ENCODE assay signal across 10 mouse cellular contexts in the genomic region with DNA sequence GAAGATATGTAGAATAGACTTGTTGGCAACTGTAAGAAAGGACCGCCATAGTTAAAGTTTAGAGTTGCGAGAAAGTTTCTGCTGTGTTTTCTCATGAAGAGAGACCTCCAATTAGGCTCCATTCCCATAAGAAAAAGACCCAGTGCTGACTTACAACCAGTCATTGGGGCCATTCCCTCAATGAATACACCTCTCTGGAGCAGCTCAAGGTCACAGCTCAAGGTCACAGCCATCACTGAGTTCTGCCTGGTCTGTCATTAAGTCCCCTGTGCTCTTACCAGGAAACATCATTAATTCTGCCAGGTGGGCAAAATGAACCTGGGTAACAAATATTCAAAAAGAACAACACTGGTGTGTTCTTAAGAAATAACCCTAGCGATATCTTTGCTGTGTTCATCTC.
DNase-seq lines count a peak whose midpoint lies in the region; ATAC-seq and TF ChIP-seq lines count a peak whose summit lies in the region.
"Had no signal": no experiment of that assay in that cellular context is flagged by ENCODE, and none has a peak within 500 bp of the region (broad histone marks: within the 10 kb centered on the region; RNA-seq: fewer than 3 reads in every experiment).

No protein-coding gene starts in this region.

- H3K9me3 ChIP-seq in hindbrain, embryonic 12.5 days (replicated peaks), result no peaks in the 10 kb centered on the region
- no peaks in the 10 kb centered on the region for H3K9me3 ChIP-seq in hindbrain, embryonic 14.5 days (ENCODE audit: control insufficient read depth, low read length)
- no peaks in the 10 kb centered on the region; the same call in 1 of the 2 replicates for H3K9me3 ChIP-seq in midbrain, embryonic 13.5 days
- no peaks in the 10 kb centered on the region for H3K9me3 ChIP-seq in midbrain, postnatal 0 days (ENCODE audit: low read length)

- DNase-seq in adrenal gland, postnatal 10 days, result peak; percentile 20
- DNase-seq in adrenal gland, postnatal 36 days, result no peak
- no peak for DNase-seq in hindbrain, embryonic 14.5 days (ENCODE audit: low spot score)
- no peak for DNase-seq in midbrain, postnatal 0 days (ENCODE audit: low spot score)
- DNase-seq in left cerebral cortex, adult 18-20 months (ENCODE audit: low spot score in 2 of 2), result no peak
- no peak for DNase-seq in urinary bladder, adult 2 months (ENCODE audit: low spot score)
- DNase-seq: lung, adult 2 months; right cerebral cortex, adult 18-20 months had no signal

- H3K4me1 ChIP-seq in hindbrain, embryonic 12.5 days, result peaks cover 31% of the 10 kb centered on the region
- peaks cover 22% of the 10 kb centered on the region for H3K4me1 ChIP-seq in hindbrain, embryonic 14.5 days (replicated peaks; ENCODE audit: control insufficient read depth, insufficient read depth, low read length)
- peaks cover 32% of the 10 kb centered on the region for H3K4me1 ChIP-seq in midbrain, embryonic 13.5 days (replicated peaks)
- peaks cover 3% of the 10 kb centered on the region; the same call in 1 of the 2 replicates for H3K4me1 ChIP-seq in midbrain, postnatal 0 days (ENCODE audit: insufficient read depth, low read length)

- H3K27ac ChIP-seq in hindbrain, embryonic 12.5 days, result 0 out of 2 replicates have a peak overlapping the region, but pooled peaks have one; percentile 1
- H3K27ac ChIP-seq in hindbrain, embryonic 14.5 days, result no peak overlapping the region
- H3K27ac ChIP-seq in midbrain, embryonic 13.5 days, result no peak overlapping the region
- no peak overlapping the region for H3K27ac ChIP-seq in midbrain, postnatal 0 days (ENCODE audit: low read depth, low read length)

- H3K27me3 ChIP-seq in hindbrain, embryonic 12.5 days, result no peaks in the 10 kb centered on the region
- H3K27me3 ChIP-seq in hindbrain, embryonic 14.5 days (ENCODE audit: control insufficient read depth, insufficient read depth, low read length), result no peaks in the 10 kb centered on the region
- no peaks in the 10 kb centered on the region for H3K27me3 ChIP-seq in midbrain, embryonic 13.5 days
- no peaks in the 10 kb centered on the region for H3K27me3 ChIP-seq in midbrain, postnatal 0 days (ENCODE audit: insufficient read depth, low read length)

- H3K4me3 ChIP-seq in hindbrain, embryonic 12.5 days, result no peak overlapping the region
- no peak overlapping the region for H3K4me3 ChIP-seq in hindbrain, embryonic 14.5 days (replicated peaks; ENCODE audit: low read length)
- H3K4me3 ChIP-seq in midbrain, embryonic 13.5 days (replicated peaks), result no peak overlapping the region
- no peak overlapping the region for H3K4me3 ChIP-seq in midbrain, postnatal 0 days (ENCODE audit: low read depth, low read length)

- H3K4me2 ChIP-seq in hindbrain, embryonic 12.5 days (replicated peaks), result no peak overlapping the region
- H3K4me2 ChIP-seq in hindbrain, embryonic 14.5 days (replicated peaks), result no peak overlapping the region
- H3K4me2 ChIP-seq in midbrain, embryonic 13.5 days (replicated peaks), result 0 out of 2 replicates have a peak overlapping the region, but pooled peaks have one; percentile 22
- H3K4me2 ChIP-seq in midbrain, postnatal 0 days (ENCODE audit: low read depth, low read length, poor library complexity, severe bottlenecking), result no peak overlapping the region

- ATAC-seq in hindbrain, embryonic 12.5 days (ENCODE audit: low FRiP score), result no peak
- no peak for ATAC-seq in hindbrain, embryonic 14.5 days (ENCODE audit: low FRiP score)
- ATAC-seq in midbrain, embryonic 13.5 days, result no peak
- no peak for ATAC-seq in midbrain, postnatal 0 days (ENCODE audit: low FRiP score)

- no peak overlapping the region for H3K9ac ChIP-seq in hindbrain, embryonic 12.5 days
- no peak overlapping the region for H3K9ac ChIP-seq in hindbrain, embryonic 14.5 days
- H3K9ac ChIP-seq in midbrain, embryonic 13.5 days (replicated peaks), result no peak overlapping the region
- no peak overlapping the region for H3K9ac ChIP-seq in midbrain, postnatal 0 days (replicated peaks; ENCODE audit: low read length, poor library complexity, severe bottlenecking)

- TF ChIP-seq CTCF in midbrain, postnatal 0 days (IDR thresholded peaks at IDR 0.05), result no peak

- no peaks in the 10 kb centered on the region for H3K36me3 ChIP-seq in hindbrain, embryonic 12.5 days
- H3K36me3 ChIP-seq in hindbrain, embryonic 14.5 days (replicated peaks; ENCODE audit: control insufficient read depth, insufficient read depth), result no peaks in the 10 kb centered on the region
- no peaks in the 10 kb centered on the region for H3K36me3 ChIP-seq in midbrain, embryonic 13.5 days
- H3K36me3 ChIP-seq in midbrain, postnatal 0 days (ENCODE audit: insufficient read depth, low read length), result no peaks in the 10 kb centered on the region

- 70% methylated on average over 3 of the region's 3 CpGs for WGBS in hindbrain, embryonic 12.5 days
- 65% methylated on average over 3 of the region's 3 CpGs for WGBS in hindbrain, embryonic 14.5 days
- WGBS in midbrain, embryonic 13.5 days, result 72% methylated on average over 3 of the region's 3 CpGs
- WGBS in midbrain, postnatal 0 days, result 72% methylated on average over 3 of the region's 3 CpGs
